Mouse (Mus musculus) left cerebral cortex, postnatal 14 days (tissue): ENCODE measurements around the gene Adam10. TPM values are rescaled to one million over a fixed set of nuclear protein-coding genes. Genes with fewer than 3 reads are reported as not detected.

ENCODE experiments used
- microRNA-seq, 2 experiments: library from miRNA; unstranded; fragments of <30 nt; microRNA quantifications; one replicate each; pipeline ENCODE4 v1.2.0; 2022
- total RNA-seq, 2 experiments: library from RNA; stranded (reverse); gene quantifications; 2 replicates each; pipeline ENCODE4 v1.2.3; 2021

Adam10 gene
- total RNA-seq, 2 experiments from 2014 or later, result 77.5 to 83.3 TPM

Small RNA genes within 50 kb of the gene (microRNA-seq; reads per million reads assigned to microRNA genes)
- gene Gm25149, result 0 reads per million in 2 experiments

Other genes starting within 250 kb of the Adam10 start
- 10 to 100 TPM; 39.7 to 40.3 TPM for gene Rnf111, start 175.3 kb upstream of the Adam10 start, total RNA-seq
- 10 to 100 TPM; 38.8 to 43.1 TPM for gene Sltm, start 136.2 kb upstream of the Adam10 start, total RNA-seq
- gene Gm10642, start 22.7 kb upstream of the Adam10 start, total RNA-seq, result 1 to 10 TPM; 1.7 to 1.9 TPM
- 10 to 100 TPM; 32.9 to 36.2 TPM for gene Mindy2, start 21.8 kb upstream of the Adam10 start, total RNA-seq